Mouse (Mus musculus) limb, embryonic 12.5 days (tissue): ENCODE measurements at regions not wholly inside any gene's neighbourhood (a gene's known extent, or its start where the extent isn't known, plus 50 kb on each side); places are given as distances from the start of the nearest gene placed in this dataset.

Experiments used
- ATAC-seq: fragments of 200-750 bp; cut with Nextera tagmentation; 2 replicates; pipeline ENCODE4 v1.8.0; 2017; ENCODE audit warnings: low read depth, moderate TSS enrichment; ENCODE audit not compliant: insufficient number of reproducible peaks, insufficient read depth, low FRiP score, low TSS enrichment
- H3K27ac ChIP-seq: fragments of 300-500 bp; sonication (generic); 2 replicates; pipeline ENCODE4 v1.5.1; 2016; ENCODE audit warnings: mild to moderate bottlenecking, moderate library complexity
- H3K27me3 ChIP-seq: fragments of 300-500 bp; sonication (generic); 2 replicates; pipeline ENCODE4 v1.6.1; 2016; ENCODE audit warnings: mild to moderate bottlenecking, moderate library complexity
- H3K36me3 ChIP-seq: fragments of 300-500 bp; sonication (generic); 2 replicates; pipeline ENCODE4 v1.6.1; 2016; ENCODE audit warnings: mild to moderate bottlenecking, moderate library complexity
- H3K4me1 ChIP-seq: fragments of 300-500 bp; sonication (generic); replicated peaks from 2 replicates; pipeline ENCODE4 v1.6.1; 2016
- H3K4me2 ChIP-seq: fragments of 300-500 bp; sonication (generic); 2 replicates; pipeline ENCODE4 v1.6.1; 2016; ENCODE audit warnings: mild to moderate bottlenecking, moderate library complexity
- H3K4me3 ChIP-seq: fragments of 300-500 bp; sonication (generic); replicated peaks from 2 replicates; pipeline ENCODE4 v1.5.1; 2016; ENCODE audit warnings: mild to moderate bottlenecking
- H3K9ac ChIP-seq: fragments of 300-500 bp; sonication (generic); replicated peaks from 2 replicates; pipeline ENCODE4 v1.6.1; 2016; ENCODE audit warnings: mild to moderate bottlenecking, moderate library complexity
- H3K9me3 ChIP-seq: fragments of 300-500 bp; sonication (generic); 2 replicates; pipeline ENCODE4 v1.6.1; 2016; ENCODE audit warnings: mild to moderate bottlenecking, moderate library complexity
- WGBS: fragments of 180-500 bp; shearing (Covaris S2); methylation state at CpG from one replicate; pipeline ENCODE4 v1.1.7; 2016; 5-methylcytosine and 5-hydroxymethylcytosine counted together

DNA sequence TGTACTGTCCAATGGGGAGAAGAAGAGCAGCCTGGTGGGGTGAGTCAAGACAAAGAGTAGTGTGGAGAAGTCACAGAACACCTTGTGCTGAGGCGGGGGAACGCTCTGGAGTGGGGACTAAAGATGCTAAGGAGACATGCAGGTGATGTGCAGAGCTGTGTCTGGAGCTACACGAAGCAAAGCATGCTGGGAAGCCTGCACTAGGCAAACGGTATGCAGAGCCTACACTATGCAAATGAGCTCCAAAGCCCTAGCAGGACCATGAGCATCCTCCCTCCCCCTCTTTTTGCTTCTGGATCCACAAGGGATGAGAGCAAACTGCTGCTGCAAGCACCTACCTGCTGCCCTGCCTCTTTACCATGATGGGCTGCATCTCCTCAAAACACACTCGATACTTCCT lies 73.1 kb upstream of the Zc3h12a start:
- 59% methylated on average over 5 of the region's 5 CpGs for WGBS
- Histone ChIP-seq H3K4me1 (no peaks in the 10 kb centered on the region), H3K4me2 (no peak overlapping the region), H3K4me3 (no peak overlapping the region), H3K27me3 (peaks cover 38% of the 10 kb centered on the region), H3K36me3 (no peaks in the 10 kb centered on the region), H3K9ac (no peak overlapping the region), H3K27ac (no peak overlapping the region), H3K9me3 (no peaks in the 10 kb centered on the region)
- ATAC-seq = no peak

DNA sequence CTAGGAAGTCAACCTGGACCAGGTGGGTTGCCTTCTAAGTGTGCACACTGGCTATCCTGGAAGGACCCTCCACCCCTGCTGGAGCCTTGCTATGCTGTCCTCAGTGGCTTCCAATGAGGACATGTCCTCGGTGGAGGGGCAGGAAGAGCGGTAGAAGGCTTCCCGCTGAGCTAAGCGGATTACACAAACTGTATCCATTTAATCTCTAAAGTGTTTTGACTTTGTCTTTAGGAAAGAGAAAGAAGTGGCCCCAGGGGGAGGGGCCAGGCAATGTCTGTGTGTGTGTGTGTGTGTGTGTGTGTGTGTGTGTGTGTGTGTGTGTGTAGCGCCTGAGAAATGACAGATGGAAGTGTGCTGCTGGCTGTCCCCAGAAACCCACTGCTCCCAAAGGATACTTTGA lies 71.6 kb upstream of the Zc3h12a start:
- 50% methylated on average over 4 of the region's 5 CpGs for WGBS
- Histone ChIP-seq H3K27ac (no peak overlapping the region), H3K4me2 (no peak overlapping the region), H3K4me1 (no peaks in the 10 kb centered on the region), H3K36me3 (no peaks in the 10 kb centered on the region), H3K9ac (no peak overlapping the region), H3K9me3 (no peaks in the 10 kb centered on the region), H3K27me3 (peaks cover 53% of the 10 kb centered on the region), H3K4me3 (no peak overlapping the region)
- ATAC-seq = no peak

DNA sequence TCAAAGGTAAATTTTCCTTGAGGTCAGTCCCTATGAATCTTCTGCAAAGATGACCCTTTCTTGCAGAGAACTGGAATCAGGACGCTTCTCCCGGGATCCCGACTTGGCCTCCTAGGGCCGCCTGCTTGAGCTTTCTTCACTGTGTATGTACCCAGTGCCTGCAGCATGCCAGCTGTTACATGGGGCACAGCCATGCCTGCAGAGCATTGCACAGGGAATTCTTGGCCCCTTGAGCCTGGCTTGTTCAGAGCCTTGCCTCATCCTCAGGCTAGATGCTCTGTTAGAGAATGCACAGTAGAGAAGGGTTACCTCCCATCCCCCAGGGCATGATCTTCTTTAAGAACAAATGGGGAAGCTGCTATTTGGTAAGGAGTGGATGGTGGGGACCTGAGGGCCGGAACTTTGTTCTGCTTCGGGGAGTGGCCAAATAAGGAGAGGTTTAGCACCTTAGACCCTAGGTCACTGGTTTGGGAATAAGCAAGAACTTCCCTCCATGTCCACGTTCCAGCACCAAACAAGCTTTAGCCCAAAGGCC lies 68.3 kb upstream of the Zc3h12a start:
- no peak overlapping the region for H3K4me2 ChIP-seq

DNA sequence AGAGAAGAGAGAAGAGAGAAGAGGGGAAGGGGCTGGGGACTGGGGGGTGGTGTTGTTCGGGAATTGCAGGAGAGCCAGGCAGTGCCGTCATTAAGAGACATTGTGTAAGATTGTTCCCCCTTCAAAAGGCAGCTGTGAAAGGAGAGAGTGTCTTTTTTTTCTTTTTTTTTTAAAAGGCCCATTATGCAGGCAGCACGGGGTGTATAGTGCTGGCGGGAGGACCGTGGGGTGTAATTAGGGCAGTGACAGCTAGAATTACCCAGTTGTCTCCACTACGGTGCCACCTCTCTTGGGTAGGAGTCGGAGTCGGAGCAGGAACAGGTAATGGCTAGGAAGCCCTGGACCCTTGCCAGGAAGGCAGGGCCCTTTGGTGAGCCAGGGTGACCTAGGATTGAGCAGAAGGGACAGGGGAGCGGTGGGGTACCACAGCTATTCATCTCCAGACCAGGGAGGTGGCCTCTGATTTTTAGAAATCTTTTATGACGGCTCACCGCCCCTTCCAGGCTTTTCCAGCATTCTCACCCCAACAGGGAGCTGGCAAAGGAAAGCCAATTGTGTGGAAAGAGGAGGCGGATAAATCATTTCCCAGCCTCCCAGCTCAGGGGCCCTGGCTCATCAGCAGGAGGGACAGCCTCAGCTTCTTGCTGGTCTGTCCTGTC lies 67.2 kb upstream of the Zc3h12a start:
- WGBS = 17% methylated on average over 12 of the region's 12 CpGs
- Histone ChIP-seq H3K9me3 (no peaks in the 10 kb centered on the region), H3K27me3 (peaks cover 75% of the 10 kb centered on the region), H3K9ac (no peak overlapping the region), H3K4me2 (no peak overlapping the region), H3K36me3 (no peaks in the 10 kb centered on the region), H3K4me3 (no peak overlapping the region), H3K27ac (no peak overlapping the region), H3K4me1 (0 out of 2 replicates have a peak, but pooled peaks cover 4% of the 10 kb centered on the region)
- ATAC-seq = no peak

More for the DNA sequence above, 68.3 kb upstream of the Zc3h12a start:
- Histone ChIP-seq H3K27ac (no peak overlapping the region), H3K4me1 (0 out of 2 replicates have a peak, but pooled peaks cover 3% of the 10 kb centered on the region), H3K36me3 (no peaks in the 10 kb centered on the region), H3K9ac (no peak overlapping the region), H3K9me3 (no peaks in the 10 kb centered on the region), H3K4me3 (no peak overlapping the region), H3K27me3 (peaks cover 75% of the 10 kb centered on the region)
- 53% methylated on average over 7 of the region's 7 CpGs for WGBS
- ATAC-seq = no peak

DNA sequence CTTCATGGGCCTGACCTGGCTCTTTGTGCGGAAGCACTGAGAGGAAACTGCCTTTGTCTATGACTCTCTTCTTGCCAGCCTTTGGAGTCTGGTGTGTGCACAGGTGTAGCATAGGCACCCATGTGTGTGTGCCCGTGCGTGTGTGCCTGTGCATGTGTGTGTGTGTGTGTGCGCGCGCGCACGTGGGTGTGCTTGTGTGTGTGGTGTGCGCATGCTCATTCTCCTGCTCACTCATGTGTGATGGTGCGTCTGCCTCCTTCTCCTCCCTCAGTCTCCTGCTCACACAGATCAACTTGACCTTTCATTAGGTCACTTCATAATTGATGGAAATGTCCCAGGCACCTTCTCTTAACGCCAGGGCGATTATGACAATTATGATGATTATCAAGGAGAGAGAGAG lies 66.7 kb upstream of the Zc3h12a start:
- Histone ChIP-seq H3K4me1 (0 out of 2 replicates have a peak, but pooled peaks cover 4% of the 10 kb centered on the region), H3K27ac (no peak overlapping the region), H3K4me3 (no peak overlapping the region), H3K36me3 (no peaks in the 10 kb centered on the region), H3K9me3 (no peaks in the 10 kb centered on the region), H3K27me3 (peaks cover 75% of the 10 kb centered on the region), H3K4me2 (no peak overlapping the region), H3K9ac (no peak overlapping the region)
- 82% methylated on average over 12 of the region's 12 CpGs for WGBS
- ATAC-seq = no peak

DNA sequence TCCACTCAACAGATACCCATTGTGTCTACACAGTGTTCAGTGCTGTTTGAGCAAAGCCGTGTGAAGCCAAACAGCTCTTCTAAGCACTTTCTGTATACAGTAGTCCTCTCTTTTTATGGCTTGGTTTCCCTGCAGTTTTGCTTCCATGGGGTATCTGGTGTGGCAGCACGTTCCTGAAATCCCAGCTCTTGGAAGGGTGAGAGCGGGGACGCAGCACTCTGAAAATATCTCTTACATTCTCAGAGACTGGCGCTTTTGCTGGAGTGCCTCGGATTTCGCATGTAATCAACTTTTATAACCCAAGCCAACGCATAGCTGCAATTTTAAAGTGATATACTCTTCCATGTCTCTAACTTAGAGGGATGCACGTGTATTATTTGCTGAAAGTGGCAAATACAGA lies 64.0 kb upstream of the Zc3h12a start:
- Histone ChIP-seq H3K9me3 (no peaks in the 10 kb centered on the region), H3K27ac (no peak overlapping the region), H3K4me1 (0 out of 2 replicates have a peak, but pooled peaks cover 4% of the 10 kb centered on the region), H3K27me3 (peaks cover 61% of the 10 kb centered on the region), H3K36me3 (no peaks in the 10 kb centered on the region), H3K4me2 (no peak overlapping the region), H3K9ac (no peak overlapping the region), H3K4me3 (no peak overlapping the region)
- WGBS = 62% methylated on average over 9 of the region's 9 CpGs
- ATAC-seq = no peak

DNA sequence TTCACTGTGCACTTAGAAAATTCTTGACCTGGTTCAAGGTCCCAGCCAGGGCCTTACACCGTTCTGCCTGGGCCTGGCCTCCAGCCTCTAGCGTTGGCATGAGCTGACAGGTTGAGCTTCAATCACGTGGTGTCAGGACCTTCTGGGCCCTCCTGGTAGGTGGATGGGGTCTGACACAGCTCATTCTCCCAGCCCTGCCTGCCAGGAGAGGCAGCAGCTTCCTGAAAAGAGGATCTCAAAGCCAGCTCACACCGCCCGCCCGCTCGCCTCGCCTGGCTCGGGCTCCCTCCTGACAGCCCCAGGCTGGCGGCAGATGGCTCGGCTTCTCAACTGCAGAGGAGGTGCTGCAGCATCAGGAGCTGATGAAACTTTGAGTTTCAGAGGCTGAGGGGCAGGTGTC lies 63.4 kb upstream of the Zc3h12a start:
- 10% methylated on average over 11 of the region's 11 CpGs for WGBS

DNA sequence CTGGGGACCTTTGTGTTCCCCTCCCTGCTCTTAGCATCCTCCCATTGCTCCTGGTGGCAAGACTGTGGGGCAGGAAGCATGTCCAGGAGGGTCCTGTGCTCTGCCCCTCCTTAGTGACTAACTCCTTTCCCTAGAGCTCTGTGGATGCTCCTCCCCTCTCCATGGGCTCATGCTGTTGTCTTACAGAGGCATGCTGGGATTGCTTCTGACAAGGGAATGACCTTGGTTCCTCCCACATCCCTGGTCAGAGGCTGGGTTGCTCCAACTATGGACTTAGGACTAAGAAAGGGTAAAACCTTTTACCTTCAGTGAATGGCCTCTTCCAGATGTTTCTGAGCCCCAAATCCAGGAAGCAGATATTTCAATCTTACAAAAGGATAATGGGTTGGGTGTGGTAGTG lies 62.3 kb upstream of the Zc3h12a start:
- no peak overlapping the region for H3K27ac ChIP-seq
- H3K9me3 ChIP-seq = no peaks in the 10 kb centered on the region
- 0 out of 2 replicates have a peak, but pooled peaks cover 4% of the 10 kb centered on the region for H3K4me1 ChIP-seq
- peaks cover 44% of the 10 kb centered on the region for H3K27me3 ChIP-seq
- H3K9ac ChIP-seq = no peak overlapping the region
- H3K4me3 ChIP-seq = no peak overlapping the region
- no peaks in the 10 kb centered on the region for H3K36me3 ChIP-seq
- H3K4me2 ChIP-seq = no peak overlapping the region
- ATAC-seq = no peak

More for the DNA sequence above, 63.4 kb upstream of the Zc3h12a start:
- Histone ChIP-seq H3K27me3 (peaks cover 55% of the 10 kb centered on the region), H3K4me1 (0 out of 2 replicates have a peak, but pooled peaks cover 4% of the 10 kb centered on the region), H3K9ac (no peak overlapping the region), H3K4me3 (no peak overlapping the region), H3K36me3 (no peaks in the 10 kb centered on the region), H3K9me3 (no peaks in the 10 kb centered on the region), H3K27ac (no peak overlapping the region), H3K4me2 (no peak overlapping the region)
- no peak for ATAC-seq

DNA sequence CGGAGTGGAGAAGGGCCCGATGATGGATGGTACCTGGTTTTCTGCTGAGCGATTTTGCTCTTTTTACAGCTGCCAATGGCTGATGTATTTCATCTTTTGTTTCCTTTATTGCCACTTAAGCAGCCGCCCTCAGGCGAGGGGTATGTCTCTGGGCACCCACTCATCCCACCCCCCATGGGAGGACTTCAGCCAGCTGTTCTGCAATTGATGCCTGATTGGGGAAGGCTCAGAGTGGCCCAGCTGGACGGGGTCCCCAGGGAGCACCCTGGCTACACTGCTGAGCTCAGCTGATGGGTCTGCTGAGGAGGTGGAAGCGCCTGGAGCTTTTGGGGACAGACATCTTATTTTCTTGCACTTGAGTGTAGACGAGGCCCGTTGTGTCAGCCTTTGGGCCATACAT lies 58.6 kb upstream of the Zc3h12a start:
- ATAC-seq = no peak
- no peaks in the 10 kb centered on the region for H3K36me3 ChIP-seq
- H3K9me3 ChIP-seq = no peaks in the 10 kb centered on the region

DNA sequence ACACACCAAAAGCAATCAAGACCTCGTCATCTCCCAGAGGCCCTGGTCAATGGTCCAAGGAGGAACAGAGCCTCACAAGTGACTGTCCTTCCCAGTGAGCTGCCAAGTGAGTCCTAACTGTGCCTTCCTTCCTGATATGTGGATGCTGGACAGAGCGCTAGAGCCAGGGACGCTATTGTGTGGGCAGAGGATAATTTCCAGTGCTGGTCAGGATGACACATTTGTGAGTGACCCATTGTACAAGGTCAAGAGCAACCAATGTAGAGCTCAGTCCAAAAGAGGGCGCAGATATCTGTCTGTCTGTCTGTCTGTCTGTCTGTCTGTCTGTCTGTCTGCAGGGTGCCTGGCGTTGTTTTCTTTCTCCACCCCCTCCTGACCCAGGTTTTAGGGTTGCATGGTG lies 57.4 kb upstream of the Zc3h12a start:
- no peak overlapping the region for H3K27ac ChIP-seq
- H3K36me3 ChIP-seq = no peaks in the 10 kb centered on the region
- 76% methylated on average over 5 of the region's 5 CpGs for WGBS
- no peak overlapping the region for H3K4me2 ChIP-seq
- H3K4me3 ChIP-seq = no peak overlapping the region
- ATAC-seq = no peak
- no peak overlapping the region for H3K9ac ChIP-seq
- H3K4me1 ChIP-seq = no peaks in the 10 kb centered on the region
- H3K9me3 ChIP-seq = no peaks in the 10 kb centered on the region
- H3K27me3 ChIP-seq = peaks cover 8% of the 10 kb centered on the region

More for the DNA sequence above, 58.6 kb upstream of the Zc3h12a start:
- no peak overlapping the region for H3K4me2 ChIP-seq
- 0 out of 2 replicates have a peak, but pooled peaks cover 4% of the 10 kb centered on the region for H3K4me1 ChIP-seq
- WGBS = 66% methylated on average over 9 of the region's 9 CpGs
- no peak overlapping the region for H3K4me3 ChIP-seq
- peaks cover 16% of the 10 kb centered on the region for H3K27me3 ChIP-seq
- no peak overlapping the region for H3K27ac ChIP-seq
- H3K9ac ChIP-seq = no peak overlapping the region

DNA sequence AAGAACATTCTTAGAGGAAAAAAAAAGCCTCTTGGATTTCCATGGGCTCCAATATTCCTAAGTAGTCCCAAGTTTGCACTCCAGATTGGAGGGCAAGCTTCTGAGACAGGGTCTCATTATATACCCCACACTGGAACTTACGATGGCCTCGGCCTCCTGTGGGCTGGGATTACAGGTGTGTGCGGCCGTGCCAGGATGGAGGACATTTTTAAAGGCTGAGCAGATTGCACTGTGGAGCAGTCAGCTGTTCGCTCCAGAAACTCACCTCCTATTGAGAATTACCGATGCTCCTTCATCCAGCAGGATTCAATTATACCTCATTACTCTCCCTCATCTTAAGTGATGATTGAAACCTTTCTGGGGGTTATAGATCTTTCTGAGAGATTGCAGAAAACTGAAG lies 53.3 kb upstream of the Zc3h12a start:
- 64% methylated on average over 6 of the region's 6 CpGs for WGBS
- no peaks in the 10 kb centered on the region for H3K9me3 ChIP-seq
- H3K9ac ChIP-seq = no peak overlapping the region
- no peak overlapping the region for H3K4me2 ChIP-seq
- no peak for ATAC-seq
- H3K4me1 ChIP-seq = peaks cover 7% of the 10 kb centered on the region
- H3K27ac ChIP-seq = no peak overlapping the region
- H3K27me3 ChIP-seq = no peaks in the 10 kb centered on the region
- no peaks in the 10 kb centered on the region for H3K36me3 ChIP-seq
- no peak overlapping the region for H3K4me3 ChIP-seq

DNA sequence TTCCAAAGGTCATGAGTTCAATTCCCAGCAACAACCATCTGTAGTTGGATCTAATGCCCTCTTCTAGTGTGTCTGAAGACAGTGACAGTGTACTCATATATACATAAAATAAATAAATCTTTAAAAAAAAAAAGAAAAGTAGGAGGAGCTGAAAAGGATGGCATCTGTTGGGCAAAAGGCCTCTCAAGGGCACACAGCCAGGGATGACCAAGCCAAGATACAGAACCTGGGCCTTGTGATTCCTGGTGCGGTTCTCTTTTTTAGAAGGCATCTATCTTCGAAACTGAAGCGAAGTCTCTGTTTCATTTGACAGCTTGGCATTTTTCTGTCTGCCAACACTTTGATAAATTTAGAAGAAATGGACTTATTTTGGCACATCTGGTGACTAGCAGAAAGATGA lies 50.9 kb upstream of the Zc3h12a start:
- H3K27me3 ChIP-seq = no peaks in the 10 kb centered on the region
- H3K4me2 ChIP-seq = no peak overlapping the region
- 88% methylated on average over 3 of the region's 3 CpGs for WGBS
- H3K9ac ChIP-seq = no peak overlapping the region
- no peaks in the 10 kb centered on the region for H3K9me3 ChIP-seq
- no peak overlapping the region for H3K27ac ChIP-seq
- no peak overlapping the region for H3K4me3 ChIP-seq
- H3K36me3 ChIP-seq = no peaks in the 10 kb centered on the region
- ATAC-seq = no peak
- peaks cover 16% of the 10 kb centered on the region for H3K4me1 ChIP-seq
